Mouse (Mus musculus) A20 (cell line): Measurements from ENCODE around the gene Hp.

Source experiments
- DNase-seq: peaks from one replicate; pipeline ENCODE4 v3.0.0-alpha.2; 2011; ENCODE audit warnings: low read depth, low spot score

Hp gene

GRCm38 (mm10) chr8:109578900-109579301, at the start of gene Hp:
TSS of gene Hp (minus strand) at chr8:109579172.
- no peak for DNase-seq

- DNase-seq, result no peak
Observed at GRCm38 (mm10) chr8:109628638-109629037, 49.7 kb upstream of the Hp start.

GRCm38 (mm10) chr8:109615569-109615968, 36.6 kb upstream of the Hp start:
- no peak for DNase-seq

GRCm38 (mm10) chr8:109614243-109615210, 35.6 kb upstream of the Hp start, which contains the start of gene Pkd1l3:
TSS of gene Pkd1l3 (plus strand) at chr8:109614517.
- peak; percentile 63 for DNase-seq

- DNase-seq, result no peak
Observed at GRCm38 (mm10) chr8:109609153-109609502, 30.2 kb upstream of the Hp start.

- peak; percentile 98 for DNase-seq
Observed at GRCm38 (mm10) chr8:109608271-109609152, 29.5 kb upstream of the Hp start, which contains the start of gene Dhodh. TSS of gene Dhodh (minus strand) at chr8:109608673.

GRCm38 (mm10) chr8:109607650-109608049, 28.7 kb upstream of the Hp start:
- DNase-seq, result peak; percentile 41

GRCm38 (mm10) chr8:109606725-109607124, 27.8 kb upstream of the Hp start:
- DNase-seq, result no peak

GRCm38 (mm10) chr8:109595854-109596253, 16.9 kb upstream of the Hp start:
- DNase-seq, result peak; percentile 63

GRCm38 (mm10) chr8:109593117-109593788, 14.3 kb upstream of the Hp start:
- DNase-seq, result peak; percentile 56

- no peak for DNase-seq
Observed at GRCm38 (mm10) chr8:109592164-109592563, 13.2 kb upstream of the Hp start.

GRCm38 (mm10) chr8:109591367-109591766, 12.4 kb upstream of the Hp start:
- DNase-seq, result no peak

- DNase-seq, result no peak
Observed at GRCm38 (mm10) chr8:109590901-109591300, 11.9 kb upstream of the Hp start.

GRCm38 (mm10) chr8:109586972-109587504, 8.1 kb upstream of the Hp start:
- no peak for DNase-seq

- DNase-seq, result no peak
Observed at GRCm38 (mm10) chr8:109585652-109586051, 6.7 kb upstream of the Hp start.

GRCm38 (mm10) chr8:109584830-109585229, 5.9 kb upstream of the Hp start:
- DNase-seq, result no peak

- DNase-seq, result no peak
Observed at GRCm38 (mm10) chr8:109584293-109584692, 5.3 kb upstream of the Hp start.

- no peak for DNase-seq
Observed at GRCm38 (mm10) chr8:109576311-109576710, 2.7 kb downstream of the Hp start.

- DNase-seq, result no peak
Observed at GRCm38 (mm10) chr8:109571139-109571538, 7.8 kb downstream of the Hp start.

GRCm38 (mm10) chr8:109565498-109566333, 13.3 kb downstream of the Hp start, which contains the start of the genes Dhx38 and Txnl4b:
TSS of gene Dhx38 (minus strand) at chr8:109565861.
TSS of gene Txnl4b (plus strand) at chr8:109565892.
- peak; percentile 99 for DNase-seq
